Mouse (Mus musculus) MEL (cell line): ENCODE measurements around the gene Iqsec1. TPM values are rescaled to one million over a fixed set of nuclear protein-coding genes. Genes with fewer than 3 reads are reported as not detected.

Experiments
- DNase-seq: peaks from one replicate; pipeline ENCODE4 v3.0.0; 2011; ENCODE audit warnings: low read depth, low spot score
- H3K27ac ChIP-seq: 2 replicates; pipeline ENCODE4 v1.5.1; 2012; ENCODE audit warnings: low read depth, mild to moderate bottlenecking, control low read depth, low read length, moderate library complexity; ENCODE audit not compliant: control insufficient read depth
- H3K27me3 ChIP-seq, 2 experiments: fragments of 150-350 bp in 1 of 2; sonication (generic) in 1 of 2; 2 replicates each; pipeline ENCODE4 v1.6.1; 2012; ENCODE audit warnings: low read length in 2 of 2, mild to moderate bottlenecking in 2 of 2, improper control_type of control experiment in 1 of 2, moderate library complexity in 1 of 2; ENCODE audit not compliant: insufficient read depth in 2 of 2, control insufficient read depth in 1 of 2
- H3K36me3 ChIP-seq, 2 experiments: 2 replicates each; pipeline ENCODE4 v1.6.1; 2012 to 2014; ENCODE audit warnings: low read length in 2 of 2, improper control_type of control experiment in 1 of 2, inconsistent platforms in 1 of 2, mild to moderate bottlenecking in 1 of 2; ENCODE audit not compliant: insufficient read depth in 2 of 2, control insufficient read depth in 1 of 2
- H3K4me1 ChIP-seq, 2 experiments: fragments of 150-350 bp in 1 of 2; sonication (generic) in 1 of 2; 2 replicates each; pipeline ENCODE4 v1.6.1; 2012; ENCODE audit warnings: low read length in 2 of 2, improper control_type of control experiment in 1 of 2, mild to moderate bottlenecking in 1 of 2; ENCODE audit not compliant: insufficient read depth in 2 of 2, control insufficient read depth in 1 of 2
- H3K4me3 ChIP-seq, 2 experiments: fragments of 150-350 bp in 1 of 2; sonication (generic) in 1 of 2; 2 replicates each; pipeline ENCODE4 v1.5.1; 2012; ENCODE audit warnings: low read depth in 2 of 2, low read length in 2 of 2, mild to moderate bottlenecking in 2 of 2, moderate library complexity in 2 of 2, control low read depth in 1 of 2, improper control_type of control experiment in 1 of 2; ENCODE audit not compliant: control insufficient read depth in 1 of 2, insufficient read depth in 1 of 2
- H3K79me2 ChIP-seq: 2 replicates; pipeline ENCODE4 v1.6.1; 2012; ENCODE audit warnings: mild to moderate bottlenecking, low read length, moderate library complexity; ENCODE audit not compliant: control insufficient read depth, poor library complexity, insufficient read depth
- H3K9ac ChIP-seq: 2 replicates; pipeline ENCODE4 v1.6.1; 2012; ENCODE audit warnings: low read depth, mild to moderate bottlenecking, control low read depth, low read length, moderate library complexity; ENCODE audit not compliant: control insufficient read depth, poor library complexity, severe bottlenecking
- H3K9me3 ChIP-seq: fragments of 150-350 bp; sonication (generic); replicated peaks from 2 replicates; pipeline ENCODE4 v1.6.1; 2012; ENCODE audit warnings: mild to moderate bottlenecking, low read length, improper control_type of control experiment, moderate library complexity; ENCODE audit not compliant: insufficient read depth
- BHLHE40 ChIP-seq: IDR thresholded peaks from 2 replicates; pipeline ENCODE4 v1.6.1; 2012; ENCODE audit warnings: low read depth, mild to moderate bottlenecking, inconsistent platforms, low read length, improper control_type of control experiment, borderline replicate concordance
- CHD1 ChIP-seq: IDR thresholded peaks from 2 replicates; pipeline ENCODE4 v1.6.1; 2012; ENCODE audit warnings: low read depth, mild to moderate bottlenecking, inconsistent platforms, low read length, improper control_type of control experiment
- CHD2 ChIP-seq: IDR thresholded peaks from 2 replicates; pipeline ENCODE4 v1.6.1; 2011; ENCODE audit warnings: low read length, improper control_type of control experiment
- CTCF ChIP-seq, 3 experiments: IDR thresholded peaks in 2 of 3; conservative IDR thresholded peaks in 1 of 3; 2 replicates each; pipeline ENCODE4 v1.5.1; 2011 to 2012; ENCODE audit warnings: low read length in 3 of 3, low read depth in 2 of 3, mild to moderate bottlenecking in 2 of 3, improper control_type of control experiment in 1 of 3, inconsistent platforms in 1 of 3, mixed read lengths in 1 of 3, moderate library complexity in 1 of 3; ENCODE audit not compliant: control insufficient read depth in 1 of 3, insufficient read depth in 1 of 3, poor library complexity in 1 of 3, severe bottlenecking in 1 of 3
- ELF1 ChIP-seq: IDR thresholded peaks from 2 replicates; pipeline ENCODE4 v1.6.1; 2014; ENCODE audit warnings: low read depth, mild to moderate bottlenecking, inconsistent platforms, low read length, improper control_type of control experiment, moderate library complexity
- EP300 ChIP-seq, 2 experiments: IDR thresholded peaks; 2 replicates each; pipeline ENCODE4 v1.6.1; 2011; ENCODE audit warnings: improper control_type of control experiment in 2 of 2, low read length in 2 of 2, low read depth in 1 of 2, mild to moderate bottlenecking in 1 of 2
- ETS1 ChIP-seq: IDR thresholded peaks from 2 replicates; pipeline ENCODE4 v1.6.1; 2012; ENCODE audit warnings: low read depth, mild to moderate bottlenecking, inconsistent platforms, low read length, improper control_type of control experiment, moderate library complexity
- GABPA ChIP-seq: IDR thresholded peaks from 2 replicates; pipeline ENCODE4 v1.6.1; 2012; ENCODE audit warnings: low read depth, mild to moderate bottlenecking, inconsistent platforms, low read length, improper control_type of control experiment, moderate library complexity
- GATA1 ChIP-seq: IDR thresholded peaks from 2 replicates; pipeline ENCODE4 v1.6.1; 2011; ENCODE audit warnings: low read depth, low read length, improper control_type of control experiment
- HCFC1 ChIP-seq: IDR thresholded peaks from 2 replicates; pipeline ENCODE4 v1.6.1; 2012; ENCODE audit warnings: low read depth, mild to moderate bottlenecking, inconsistent platforms, low read length, improper control_type of control experiment, moderate library complexity
- JUND ChIP-seq: IDR thresholded peaks from 2 replicates; pipeline ENCODE4 v1.6.1; 2011; ENCODE audit warnings: low read depth, mild to moderate bottlenecking, improper control_type of control experiment, low read length
- KAT2A ChIP-seq: conservative IDR thresholded peaks from 2 replicates; pipeline ENCODE4 v1.6.1; 2012; ENCODE audit warnings: low read depth, low read length, improper control_type of control experiment, inconsistent platforms
- MAFK ChIP-seq: IDR thresholded peaks from 2 replicates; pipeline ENCODE4 v1.6.1; 2011; ENCODE audit warnings: low read depth, mild to moderate bottlenecking, low read length, improper control_type of control experiment, borderline replicate concordance
- MAX ChIP-seq: IDR thresholded peaks from 2 replicates; pipeline ENCODE4 v1.6.1; 2011; ENCODE audit warnings: low read length, improper control_type of control experiment
- MAZ ChIP-seq: IDR thresholded peaks from 2 replicates; pipeline ENCODE4 v1.6.1; 2012; ENCODE audit warnings: low read depth, mild to moderate bottlenecking, inconsistent platforms, low read length, improper control_type of control experiment
- MEF2A ChIP-seq: IDR thresholded peaks from 2 replicates; pipeline ENCODE4 v1.6.1; 2014; ENCODE audit warnings: low read depth, mild to moderate bottlenecking, inconsistent platforms, low read length, improper control_type of control experiment; ENCODE audit not compliant: poor library complexity, insufficient replicate concordance, severe bottlenecking; ENCODE audit errors: extremely low read depth
- NELFE ChIP-seq: IDR thresholded peaks from 2 replicates; pipeline ENCODE4 v1.6.1; 2011; ENCODE audit warnings: low read depth, low read length, improper control_type of control experiment
- POLR2A ChIP-seq, 2 experiments: IDR thresholded peaks; 2 replicates each; pipeline ENCODE4 v1.6.1; 2011 to 2012; ENCODE audit warnings: low read length in 2 of 2, mild to moderate bottlenecking in 2 of 2, control low read depth in 1 of 2, improper control_type of control experiment in 1 of 2, low read depth in 1 of 2, moderate library complexity in 1 of 2; ENCODE audit not compliant: control insufficient read depth in 1 of 2, insufficient read depth in 1 of 2, poor library complexity in 1 of 2
- POLR2AphosphoS5 ChIP-seq: IDR thresholded peaks from 2 replicates; pipeline ENCODE4 v1.6.1; 2012; ENCODE audit warnings: low read depth, borderline replicate concordance, mild to moderate bottlenecking, inconsistent platforms, low read length, moderate library complexity, mixed read lengths
- RAD21 ChIP-seq: IDR thresholded peaks from 2 replicates; pipeline ENCODE4 v1.6.1; 2011; ENCODE audit warnings: mild to moderate bottlenecking, low read depth, low read length, improper control_type of control experiment
- RCOR1 ChIP-seq: IDR thresholded peaks from 2 replicates; pipeline ENCODE4 v1.6.1; 2012; ENCODE audit warnings: low read depth, mild to moderate bottlenecking, inconsistent platforms, low read length, improper control_type of control experiment
- SMC3 ChIP-seq: IDR thresholded peaks from 2 replicates; pipeline ENCODE4 v1.6.1; 2011; ENCODE audit warnings: low read depth, low read length, improper control_type of control experiment
- TCF12 ChIP-seq: IDR thresholded peaks from 2 replicates; pipeline ENCODE4 v1.6.1; 2014; ENCODE audit warnings: low read depth, mild to moderate bottlenecking, inconsistent platforms, low read length, improper control_type of control experiment, moderate library complexity
- UBTF ChIP-seq: IDR thresholded peaks from 2 replicates; pipeline ENCODE4 v1.6.1; 2012; ENCODE audit warnings: low read depth, mild to moderate bottlenecking, inconsistent platforms, low read length, improper control_type of control experiment, moderate library complexity, borderline replicate concordance; ENCODE audit not compliant: insufficient read depth
- USF1 ChIP-seq: IDR thresholded peaks from 2 replicates; pipeline ENCODE4 v1.6.1; 2014; ENCODE audit warnings: low read depth, mild to moderate bottlenecking, inconsistent platforms, low read length, improper control_type of control experiment, moderate library complexity
- ZC3H11A ChIP-seq: IDR thresholded peaks from 2 replicates; pipeline ENCODE4 v1.6.1; 2012; ENCODE audit warnings: low read depth, mild to moderate bottlenecking, inconsistent platforms, low read length, improper control_type of control experiment
- ZKSCAN1 ChIP-seq: IDR thresholded peaks from 2 replicates; pipeline ENCODE4 v1.6.1; 2012; ENCODE audit warnings: low read depth, mild to moderate bottlenecking, inconsistent platforms, low read length, improper control_type of control experiment, moderate library complexity
- ZNF384 ChIP-seq: IDR thresholded peaks from 2 replicates; pipeline ENCODE4 v1.6.1; 2012; ENCODE audit warnings: low read depth, mild to moderate bottlenecking, inconsistent platforms, low read length, improper control_type of control experiment
- polyA plus RNA-seq, 2 experiments: library from polyadenylated mRNA; stranded (reverse) in 1 of 2; unstranded in 1 of 2; fragments of >175 nt in 1 of 2; fragments of >200 nt in 1 of 2; gene quantifications; 2 replicates each; pipeline versions ENCODE4 v1.2.1 to v1.2.4; 2012; ENCODE audit warnings: low replicate concordance in 2 of 2, low read depth in 1 of 2; ENCODE audit not compliant: insufficient read length in 2 of 2, insufficient read depth in 1 of 2, missing spikeins in 1 of 2
- total RNA-seq: library from RNA; depleted of rRNA; stranded (reverse); fragments of 300-350 nt; gene quantifications from 2 replicates; pipeline ENCODE4 v1.2.3, GENCODE M21; 2012

Gene Iqsec1
- total and polyA plus RNA-seq, 3 experiments, result 14.8 to 73.4 (median 30.8) TPM

DNA sequence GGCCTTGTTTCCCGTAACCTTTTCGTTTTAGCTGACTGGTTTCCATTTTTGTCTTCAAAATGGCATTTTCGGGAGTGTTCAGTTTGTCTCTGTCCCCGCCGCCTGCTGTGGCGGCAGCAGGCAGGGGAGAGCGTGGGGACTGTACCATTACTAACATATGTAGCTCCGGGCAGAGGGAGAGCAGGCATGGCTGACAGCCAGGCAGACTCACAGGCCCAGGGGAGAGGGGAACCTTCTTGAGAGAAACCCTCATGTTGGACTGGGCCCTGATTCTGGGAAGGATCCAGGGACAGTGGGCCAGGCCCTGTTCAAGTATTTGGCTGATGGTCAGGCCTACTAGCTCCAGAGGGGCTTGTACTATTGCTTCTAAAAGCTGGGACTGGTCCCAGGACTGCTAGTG, 185.9 kb downstream of the Iqsec1 start:
- TF ChIP-seq ZNF384 (no peak), CHD1 (no peak), GATA1 (no peak), NELFE (no peak), UBTF (no peak), EP300 (IDR thresholded peaks at IDR 0.05; ENCODE audit: low read depth in 1 of 2, low read length in 2 of 2) (no peak), BHLHE40 (no peak), TCF12 (no peak), CTCF (IDR thresholded peaks at IDR 0.05 in 2 of 3, conservative IDR thresholded peaks at IDR 0.05 in 1 of 3; ENCODE audit: control insufficient read depth in 1 of 3, insufficient read depth in 1 of 3, low read depth in 2 of 3, low read length in 3 of 3, poor library complexity in 1 of 3, severe bottlenecking in 1 of 3) (no peak), MAFK (no peak), MEF2A (no peak)
- Histone ChIP-seq H3K79me2 (no peaks in the 10 kb centered on the region), H3K27ac (no peak overlapping the region), H3K4me1 (no peaks in the 10 kb centered on the region), H3K4me3 (no peak overlapping the region), H3K36me3 (no peaks in the 10 kb centered on the region), H3K27me3 (peaks cover 0 to 5% of the 10 kb centered on the region in 2 experiments; a peak in 1 of 4 replicates), H3K9me3 (no peaks in the 10 kb centered on the region), H3K9ac (no peak overlapping the region)
- no peak for DNase-seq

DNA sequence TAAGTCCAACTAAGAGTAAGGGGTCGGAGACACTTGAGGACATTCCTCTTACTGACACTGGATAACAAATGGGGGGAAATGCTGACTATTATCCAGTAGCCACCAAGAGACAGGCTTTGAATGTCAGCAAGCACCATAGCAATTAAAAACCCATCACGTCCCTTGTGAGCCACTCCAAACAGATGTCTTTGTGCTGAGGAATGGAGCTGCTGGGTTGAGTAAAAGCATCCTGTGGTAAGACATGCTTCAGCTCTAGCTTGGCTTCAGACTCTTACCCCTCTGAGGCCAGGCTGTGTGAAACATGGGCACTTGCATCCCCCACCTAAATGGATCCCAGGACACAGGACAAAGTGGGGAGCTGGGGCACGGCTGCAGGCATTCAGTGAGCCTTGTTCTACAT, 186.4 kb downstream of the Iqsec1 start:
- no peaks in the 10 kb centered on the region for H3K9me3 ChIP-seq
- no peak overlapping the region for H3K9ac ChIP-seq
- H3K27me3 ChIP-seq, result peaks cover 0 to 5% of the 10 kb centered on the region in 2 experiments; a peak in 1 of 4 replicates
- no peaks in the 10 kb centered on the region for H3K36me3 ChIP-seq
- no peak overlapping the region for H3K27ac ChIP-seq
- H3K4me3 ChIP-seq, result no peak overlapping the region
- no peaks in the 10 kb centered on the region for H3K79me2 ChIP-seq
- H3K4me1 ChIP-seq, result no peaks in the 10 kb centered on the region
- no peak for DNase-seq
- TF ChIP-seq ETS1, result no peak
- no peak for TF ChIP-seq USF1
- TF ChIP-seq GABPA, result no peak
- TF ChIP-seq ZKSCAN1, result no peak
- no peak for TF ChIP-seq ZC3H11A
- TF ChIP-seq ZNF384, result no peak
- TF ChIP-seq JUND, result no peak
- TF ChIP-seq MAX, result no peak
- no peak for TF ChIP-seq CHD2
- TF ChIP-seq UBTF, result no peak
- no peak for TF ChIP-seq MAZ
- no peak for TF ChIP-seq RAD21
- TF ChIP-seq KAT2A, result no peak
- no peak for TF ChIP-seq POLR2AphosphoS5
- no peak for TF ChIP-seq SMC3
- TF ChIP-seq MEF2A, result no peak
- TF ChIP-seq HCFC1, result no peak
- no peak for TF ChIP-seq ELF1
- no peak for TF ChIP-seq RCOR1
- TF ChIP-seq POLR2A (IDR thresholded peaks at IDR 0.05; ENCODE audit: control insufficient read depth in 1 of 2, insufficient read depth in 1 of 2, low read depth in 1 of 2, low read length in 2 of 2, poor library complexity in 1 of 2), result no peak
